Mouse (Mus musculus): ENCODE results near the gene Eif4h.

DNA sequence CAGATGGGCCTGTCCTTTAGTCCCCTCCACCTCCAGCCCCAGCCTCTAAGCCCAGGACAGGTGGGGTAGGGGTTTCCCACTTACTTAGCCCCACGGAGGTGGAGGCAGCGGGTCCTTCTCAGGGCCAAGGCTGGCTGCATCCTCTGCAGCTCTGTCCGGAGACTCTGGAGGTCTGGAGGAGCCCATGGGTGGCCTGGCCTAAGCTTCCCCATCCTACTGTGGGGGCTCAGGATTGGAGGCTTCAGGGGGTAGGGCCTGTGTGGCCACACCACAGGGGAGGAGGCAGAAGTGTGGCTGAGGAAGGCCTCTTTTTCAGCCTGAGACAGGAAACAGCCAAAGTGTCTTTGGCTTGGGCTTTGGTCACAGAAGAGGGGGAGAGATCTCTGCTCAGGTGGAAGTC, 38.7 kb upstream of the Eif4h start:
- TF ChIP-seq CTCF (IDR thresholded peaks at IDR 0.05; ENCODE audit: low read depth, low read length), result no peak
- TF ChIP-seq POLR2A (IDR thresholded peaks at IDR 0.05; ENCODE audit: insufficient read depth, low read length), result no peak
